Mouse (Mus musculus) bone marrow macrophage, adult 2 months (primary cell): ENCODE measurements around the gene C3.

Experiments used
- CTCF ChIP-seq: IDR thresholded peaks from 2 replicates; pipeline ENCODE4 v1.5.1; 2012; ENCODE audit warnings: low read depth, mild to moderate bottlenecking, low read length, moderate library complexity
- POLR2A ChIP-seq: IDR thresholded peaks from 2 replicates; pipeline ENCODE4 v1.6.1; 2012; ENCODE audit warnings: mild to moderate bottlenecking, low read depth, low read length, borderline replicate concordance

DNA sequence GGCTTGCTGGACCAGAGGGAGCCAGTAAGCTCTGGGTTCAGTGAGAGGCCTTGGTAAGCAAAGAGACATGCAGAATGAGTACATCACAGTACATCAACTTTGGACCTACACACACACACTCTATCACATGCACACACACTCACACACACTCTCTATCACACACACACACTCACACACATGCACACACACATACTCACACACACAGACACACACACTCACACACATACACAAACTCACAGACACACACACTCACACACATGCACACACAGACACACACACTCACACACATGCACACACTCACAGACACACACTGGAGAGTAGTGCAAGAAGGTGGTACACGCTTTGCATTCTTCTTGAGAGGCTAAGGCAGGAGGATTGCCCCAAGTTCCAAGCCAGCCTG is 4.3 kb upstream of the C3 start:
- TF ChIP-seq CTCF (no peak), POLR2A (no peak)
